Mouse (Mus musculus) midbrain, embryonic 10.5 days (tissue): ENCODE data around the gene Mrvi1. TPM values are rescaled to one million over a fixed set of nuclear protein-coding genes. Genes with fewer than 3 reads are reported as not detected.
A peak's percentile ranks its signal among the peaks of the same experiment; 100 is the strongest.
"Not testable (repeated sequence)": the region's sequence is repeated elsewhere in the genome, so short reads cannot be mapped to it uniquely, and the experiment has no call there.

Experiments used
- DNase-seq: peaks from one replicate; pipeline ENCODE4 v3.0.0-alpha.2; 2017; ENCODE audit warnings: low spot score
- H3K27ac ChIP-seq: fragments of 300-500 bp; sonication (generic); replicated peaks from 2 replicates; pipeline ENCODE4 v1.5.1; 2016; ENCODE audit warnings: mild to moderate bottlenecking
- H3K27me3 ChIP-seq: fragments of 300-500 bp; sonication (generic); 2 replicates; pipeline ENCODE4 v1.6.1; 2016; ENCODE audit warnings: low read depth, mild to moderate bottlenecking; ENCODE audit not compliant: poor library complexity, severe bottlenecking
- H3K36me3 ChIP-seq: fragments of 300-500 bp; sonication (generic); 2 replicates; pipeline ENCODE4 v1.6.1; 2016; ENCODE audit warnings: mild to moderate bottlenecking, moderate library complexity
- H3K4me1 ChIP-seq: fragments of 300-500 bp; sonication (generic); 2 replicates; pipeline ENCODE4 v1.6.1; 2016
- H3K4me3 ChIP-seq: fragments of 300-500 bp; sonication (generic); 2 replicates; pipeline ENCODE4 v1.5.1; 2016; ENCODE audit warnings: mild to moderate bottlenecking, moderate library complexity
- H3K9me3 ChIP-seq: fragments of 300-500 bp; sonication (generic); replicated peaks from 2 replicates; pipeline ENCODE4 v1.6.1; 2016; ENCODE audit warnings: mild to moderate bottlenecking
- WGBS: fragments of 180-500 bp; shearing (Covaris S2); methylation state at CpG from one replicate; pipeline ENCODE4 v1.1.7; 2016; 5-methylcytosine and 5-hydroxymethylcytosine counted together
- polyA plus RNA-seq: library from polyadenylated mRNA; unstranded; fragments of >200 nt; fragmentation: Nextera tagmentation; extraction: Ambion mirVana; gene quantifications from 2 replicates; pipeline ENCODE4 v1.2.1, GENCODE M21; 2016

Gene Mrvi1
- polyA plus RNA-seq, 1 experiment from 2014 or later: 1.0 TPM

GRCm38 (mm10) chr7:110920331-110921261, 61.7 kb downstream of the Mrvi1 start:
- Histone ChIP-seq H3K27me3 (no peaks in the 10 kb centered on the region), H3K4me3 (no peak overlapping the region), H3K36me3 (no peaks in the 10 kb centered on the region), H3K4me1 (peaks cover 4% of the 10 kb centered on the region), H3K9me3 (no peaks in the 10 kb centered on the region), H3K27ac (peak overlapping the region; percentile 30)
- DNase-seq: no peak
- WGBS: 88% methylated on average over 19 of the region's 19 CpGs

GRCm38 (mm10) chr7:110919721-110920120, 62.5 kb downstream of the Mrvi1 start:
- H3K27ac ChIP-seq: 0 out of 2 replicates have a peak overlapping the region, but pooled peaks have one; percentile 23
- no peak overlapping the region for H3K4me3 ChIP-seq
- H3K27me3 ChIP-seq: no peaks in the 10 kb centered on the region
- H3K9me3 ChIP-seq: no peaks in the 10 kb centered on the region
- peaks cover 4% of the 10 kb centered on the region for H3K4me1 ChIP-seq
- H3K36me3 ChIP-seq: no peaks in the 10 kb centered on the region
- no peak for DNase-seq
- 76% methylated on average over 3 of the region's 3 CpGs for WGBS

DNA sequence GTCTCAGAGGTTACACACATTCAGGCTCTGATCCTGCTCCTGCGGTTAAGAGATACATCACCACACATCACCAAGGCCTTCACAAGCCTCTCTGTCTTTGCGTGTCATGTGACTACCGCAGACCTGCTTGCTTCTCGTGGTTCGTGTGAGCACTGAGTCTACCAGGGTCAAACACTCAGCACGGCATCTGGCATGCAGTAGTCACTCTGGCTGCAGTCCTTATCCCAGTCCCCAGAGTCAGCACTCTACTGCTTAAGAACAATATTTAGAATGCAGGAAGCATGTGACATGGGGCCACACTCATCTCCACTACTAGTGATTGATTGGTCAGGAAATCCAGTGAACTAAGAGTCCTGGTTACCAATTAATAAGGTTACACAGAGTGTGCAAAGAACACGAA, 66.3 kb downstream of the Mrvi1 start:
- H3K4me3 ChIP-seq: no peak overlapping the region
- peaks cover 4% of the 10 kb centered on the region for H3K4me1 ChIP-seq
- H3K36me3 ChIP-seq: no peaks in the 10 kb centered on the region
- H3K27me3 ChIP-seq: no peaks in the 10 kb centered on the region
- no peaks in the 10 kb centered on the region for H3K9me3 ChIP-seq
- DNase-seq: no peak
- 88% methylated on average over 7 of the region's 7 CpGs for WGBS
- no peak overlapping the region for H3K27ac ChIP-seq

GRCm38 (mm10) chr7:110914531-110914930, 67.7 kb downstream of the Mrvi1 start:
- WGBS: 86% methylated on average over 3 of the region's 3 CpGs
- DNase-seq: no peak
- Histone ChIP-seq H3K9me3 (no peaks in the 10 kb centered on the region), H3K4me1 (peaks cover under 1% of the 10 kb centered on the region; the same call in 1 of the 2 replicates), H3K27ac (no peak overlapping the region), H3K27me3 (no peaks in the 10 kb centered on the region), H3K36me3 (no peaks in the 10 kb centered on the region), H3K4me3 (no peak overlapping the region)

- no peak overlapping the region for H3K27ac ChIP-seq
- H3K4me3 ChIP-seq: no peak overlapping the region
- 92% methylated on average over 4 of the region's 4 CpGs for WGBS
- H3K4me1 ChIP-seq: no peaks in the 10 kb centered on the region
- no peaks in the 10 kb centered on the region for H3K27me3 ChIP-seq
- no peak for DNase-seq
- no peaks in the 10 kb centered on the region for H3K36me3 ChIP-seq
- H3K9me3 ChIP-seq: no peaks in the 10 kb centered on the region
Observed at GRCm38 (mm10) chr7:110913754-110914153, 68.5 kb downstream of the Mrvi1 start.

GRCm38 (mm10) chr7:110908209-110909144, 73.8 kb downstream of the Mrvi1 start:
- Histone ChIP-seq H3K4me3 (no peak overlapping the region), H3K36me3 (no peaks in the 10 kb centered on the region), H3K27ac (no peak overlapping the region), H3K9me3 (no peaks in the 10 kb centered on the region), H3K4me1 (no peaks in the 10 kb centered on the region), H3K27me3 (no peaks in the 10 kb centered on the region)
- DNase-seq: no peak
- 79% methylated on average over 8 of the region's 8 CpGs for WGBS

DNA sequence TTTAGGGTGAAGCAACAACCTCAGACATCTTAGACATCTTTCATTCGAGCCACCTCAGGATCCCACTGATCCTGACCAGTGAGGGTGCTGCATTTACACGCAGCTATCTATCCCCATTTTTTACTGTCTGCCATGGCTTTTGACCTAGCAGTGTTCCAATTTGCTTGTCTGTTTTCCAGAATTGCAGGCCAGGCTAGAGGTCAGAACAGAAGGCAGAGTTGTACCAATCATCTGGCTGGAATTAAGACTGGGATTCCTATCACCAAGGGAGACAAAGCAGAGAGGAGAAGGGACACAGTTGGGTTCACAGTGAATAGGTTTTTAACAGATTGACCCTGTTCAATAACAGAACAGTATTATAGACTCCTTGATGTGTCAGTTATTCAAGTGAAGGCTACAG, 75.7 kb downstream of the Mrvi1 start:
- 81% methylated on average over 2 of the region's 2 CpGs for WGBS

GRCm38 (mm10) chr7:110903226-110903625, 79.0 kb downstream of the Mrvi1 start:
- Histone ChIP-seq H3K4me3 (no peak overlapping the region), H3K27ac (no peak overlapping the region), H3K27me3 (no peaks in the 10 kb centered on the region), H3K4me1 (no peaks in the 10 kb centered on the region), H3K36me3 (no peaks in the 10 kb centered on the region), H3K9me3 (no peaks in the 10 kb centered on the region)
- no peak for DNase-seq
- WGBS: 75% methylated on average over 7 of the region's 7 CpGs

More for the DNA sequence above, 75.7 kb downstream of the Mrvi1 start:
- DNase-seq: no peak
- Histone ChIP-seq H3K4me1 (no peaks in the 10 kb centered on the region), H3K36me3 (no peaks in the 10 kb centered on the region), H3K27me3 (no peaks in the 10 kb centered on the region), H3K9me3 (no peaks in the 10 kb centered on the region), H3K4me3 (no peak overlapping the region), H3K27ac (no peak overlapping the region)

DNA sequence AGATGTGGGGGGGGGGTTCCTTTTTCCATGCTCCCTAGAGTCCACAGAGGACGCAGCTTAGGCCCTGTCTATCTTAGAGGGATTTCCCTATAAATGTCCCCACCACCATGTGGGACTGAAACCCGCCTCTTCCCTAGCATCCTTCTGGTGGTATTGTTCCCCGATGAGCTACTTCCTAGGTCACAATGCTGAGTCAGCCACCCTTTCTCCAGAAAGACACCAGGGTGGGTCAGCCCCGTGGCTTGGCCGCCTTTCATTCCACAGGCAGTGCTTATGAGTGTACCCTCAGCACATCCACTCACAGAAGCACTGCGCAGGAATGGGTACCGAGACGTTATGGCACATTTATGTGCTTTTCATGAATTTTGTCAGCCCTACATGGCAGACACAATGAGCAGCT, 85.1 kb downstream of the Mrvi1 start:
- H3K9me3 ChIP-seq: no peaks in the 10 kb centered on the region
- no peak overlapping the region for H3K27ac ChIP-seq
- no peaks in the 10 kb centered on the region for H3K36me3 ChIP-seq
- H3K4me1 ChIP-seq: 0 out of 2 replicates have a peak, but pooled peaks cover 3% of the 10 kb centered on the region
- no peak overlapping the region for H3K4me3 ChIP-seq
- no peaks in the 10 kb centered on the region for H3K27me3 ChIP-seq
- WGBS: 89% methylated on average over 8 of the region's 8 CpGs
- DNase-seq: no peak

DNA sequence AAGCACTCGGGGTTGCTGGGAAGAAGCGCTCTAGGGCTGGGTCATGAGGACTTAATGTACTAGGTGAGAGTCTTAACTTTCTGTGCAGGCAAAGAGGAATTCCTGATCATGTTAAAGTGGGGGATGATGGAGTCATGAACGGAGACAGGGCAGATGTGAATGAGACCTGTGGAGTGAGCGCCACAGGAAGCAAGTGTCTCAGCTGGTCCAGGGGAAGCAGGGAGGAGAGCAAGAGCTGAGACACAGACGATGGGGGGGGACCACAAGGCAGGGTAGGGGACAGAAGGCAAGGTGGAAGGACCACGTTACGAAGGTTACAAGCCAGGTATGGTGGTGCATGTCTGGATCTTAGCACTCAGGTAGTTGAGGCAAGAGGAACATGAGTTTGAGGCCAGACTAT, 85.8 kb downstream of the Mrvi1 start:
- 91% methylated on average over 7 of the region's 7 CpGs for WGBS
- DNase-seq: no peak
- Histone ChIP-seq H3K9me3 (no peaks in the 10 kb centered on the region), H3K4me3 (no peak overlapping the region), H3K4me1 (0 out of 2 replicates have a peak, but pooled peaks cover 3% of the 10 kb centered on the region), H3K36me3 (no peaks in the 10 kb centered on the region), H3K27ac (no peak overlapping the region), H3K27me3 (no peaks in the 10 kb centered on the region)

- not testable (repeated sequence) for DNase-seq
Observed at GRCm38 (mm10) chr7:110895772-110896171, 86.5 kb downstream of the Mrvi1 start.

DNA sequence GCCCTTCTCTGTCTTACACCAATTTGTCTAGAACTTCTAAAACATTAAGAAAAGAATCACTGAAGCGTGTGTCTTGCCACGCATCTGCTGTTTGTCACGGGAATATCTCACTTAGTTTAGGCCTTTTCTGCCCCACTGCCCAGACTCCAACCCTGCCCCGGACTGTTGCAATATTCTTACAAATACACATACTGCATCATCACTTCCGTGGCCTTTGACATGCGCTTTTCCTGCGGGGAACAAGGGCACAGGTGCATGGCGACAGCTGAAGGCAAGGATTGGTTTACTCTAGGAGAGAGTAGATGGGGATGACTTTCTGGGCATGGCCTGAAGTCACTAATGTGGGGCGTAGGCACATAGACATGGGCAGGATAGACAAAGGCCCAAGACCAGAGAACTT, 87.6 kb downstream of the Mrvi1 start:
- no peak overlapping the region for H3K4me3 ChIP-seq
- WGBS: 87% methylated on average over 9 of the region's 9 CpGs
- H3K36me3 ChIP-seq: no peaks in the 10 kb centered on the region
- H3K4me1 ChIP-seq: 0 out of 2 replicates have a peak, but pooled peaks cover 3% of the 10 kb centered on the region
- no peak for DNase-seq
- H3K9me3 ChIP-seq: no peaks in the 10 kb centered on the region
- H3K27me3 ChIP-seq: no peaks in the 10 kb centered on the region
- H3K27ac ChIP-seq: no peak overlapping the region

More at GRCm38 (mm10) chr7:110895772-110896171, 86.5 kb downstream of the Mrvi1 start:
- not testable (repeated sequence) for H3K9me3 ChIP-seq, H3K4me3 ChIP-seq, H3K27ac ChIP-seq, H3K4me1 ChIP-seq, H3K27me3 ChIP-seq, H3K36me3 ChIP-seq
- WGBS: 81% methylated on average over 10 of the region's 10 CpGs
